Mouse (Mus musculus) cerebellum, postnatal 25 days (tissue): Measurements from ENCODE around the gene Erich4.

Source experiments
- DNase-seq, 2 experiments: peaks; one replicate each; pipeline ENCODE4 v3.0.0; 2021; ENCODE audit warnings: mixed read lengths in 2 of 2

The Erich4 gene

DNA sequence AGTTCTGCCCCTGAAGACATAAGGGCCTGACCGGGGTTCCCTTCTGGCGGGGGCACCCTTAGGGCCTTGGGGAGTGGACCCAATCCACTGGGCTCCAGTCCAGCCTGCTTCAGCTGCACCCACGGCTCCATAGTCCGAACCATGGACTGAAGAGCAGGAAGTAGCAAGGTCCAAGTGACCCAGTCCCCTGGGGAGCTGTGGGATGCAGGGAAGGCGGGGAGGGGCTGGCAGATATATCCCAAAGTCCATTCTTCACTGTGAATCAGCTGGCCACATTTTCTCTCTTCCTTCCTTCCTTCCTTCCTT lies at the start of gene Erich4:
Gene Erich4 (minus strand): TSS at position 187 of the 306 bp plus-strand sequence.
- no peak for DNase-seq

DNA sequence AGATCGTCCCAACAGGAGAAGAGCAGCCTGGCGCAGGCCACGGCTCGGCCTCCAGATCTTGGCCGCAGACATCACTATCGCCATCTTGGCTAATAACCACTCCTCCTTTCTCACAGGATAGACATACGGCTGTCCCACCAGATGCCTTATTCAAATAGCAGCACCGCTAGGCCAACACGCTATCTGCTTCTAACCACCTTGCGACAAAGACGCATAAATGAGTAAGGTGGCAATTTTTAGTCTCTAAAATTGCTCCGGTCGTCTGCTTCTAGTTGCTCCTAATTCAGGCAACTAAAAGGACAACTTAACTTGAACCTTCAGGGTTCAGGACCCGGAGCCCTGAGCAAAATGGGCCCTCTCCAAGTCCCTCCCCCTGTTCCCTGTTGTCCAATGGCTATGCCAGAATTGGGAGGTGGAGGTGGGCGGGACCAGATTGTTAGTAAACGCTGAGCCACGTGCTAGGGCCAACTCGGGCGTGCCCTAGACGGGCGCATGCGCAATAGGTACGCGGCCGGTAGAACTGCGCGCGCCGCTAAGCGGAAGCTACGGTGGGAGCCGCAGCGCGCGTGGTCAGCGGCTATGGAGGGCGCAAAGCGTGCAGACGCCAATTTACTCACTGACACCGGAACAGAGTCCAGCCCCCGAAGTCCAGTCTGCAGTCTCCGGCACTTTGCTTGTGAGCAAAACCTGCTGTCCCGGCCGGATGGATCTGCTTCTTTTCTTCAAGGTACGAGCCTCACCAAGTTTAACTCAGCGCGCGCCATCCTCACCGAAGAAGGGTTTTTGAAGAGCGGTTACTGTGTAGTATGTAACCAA lies 43.2 kb upstream of the Erich4 start, which contains the start of the genes Bckdha and Exosc5:
Gene Bckdha (minus strand): TSS at position 325 of the 816 bp plus-strand sequence.
Gene Exosc5 (plus strand): TSS at position 508 of the 816 bp plus-strand sequence.
- DNase-seq = peak; percentile 99

DNA sequence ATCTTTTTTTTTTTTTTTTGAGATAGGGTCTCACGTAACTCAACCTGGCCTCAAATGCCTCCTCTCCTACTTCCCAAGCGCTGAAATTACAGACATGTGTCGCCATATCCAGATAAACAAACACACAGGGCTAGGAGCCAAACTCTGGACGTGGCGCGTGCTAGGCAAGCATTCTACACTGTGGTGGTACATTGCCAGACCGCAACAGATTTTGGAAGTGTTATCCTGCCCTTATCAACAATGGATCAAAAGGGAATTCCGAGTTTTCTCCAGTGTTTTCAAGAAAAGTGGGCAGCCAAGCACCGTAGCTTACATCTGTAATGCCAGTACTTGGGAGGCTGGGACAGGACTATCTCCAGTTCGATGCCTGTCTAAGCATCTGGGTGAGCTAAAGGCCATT lies 42.1 kb upstream of the Erich4 start:
- no peak for DNase-seq

DNA sequence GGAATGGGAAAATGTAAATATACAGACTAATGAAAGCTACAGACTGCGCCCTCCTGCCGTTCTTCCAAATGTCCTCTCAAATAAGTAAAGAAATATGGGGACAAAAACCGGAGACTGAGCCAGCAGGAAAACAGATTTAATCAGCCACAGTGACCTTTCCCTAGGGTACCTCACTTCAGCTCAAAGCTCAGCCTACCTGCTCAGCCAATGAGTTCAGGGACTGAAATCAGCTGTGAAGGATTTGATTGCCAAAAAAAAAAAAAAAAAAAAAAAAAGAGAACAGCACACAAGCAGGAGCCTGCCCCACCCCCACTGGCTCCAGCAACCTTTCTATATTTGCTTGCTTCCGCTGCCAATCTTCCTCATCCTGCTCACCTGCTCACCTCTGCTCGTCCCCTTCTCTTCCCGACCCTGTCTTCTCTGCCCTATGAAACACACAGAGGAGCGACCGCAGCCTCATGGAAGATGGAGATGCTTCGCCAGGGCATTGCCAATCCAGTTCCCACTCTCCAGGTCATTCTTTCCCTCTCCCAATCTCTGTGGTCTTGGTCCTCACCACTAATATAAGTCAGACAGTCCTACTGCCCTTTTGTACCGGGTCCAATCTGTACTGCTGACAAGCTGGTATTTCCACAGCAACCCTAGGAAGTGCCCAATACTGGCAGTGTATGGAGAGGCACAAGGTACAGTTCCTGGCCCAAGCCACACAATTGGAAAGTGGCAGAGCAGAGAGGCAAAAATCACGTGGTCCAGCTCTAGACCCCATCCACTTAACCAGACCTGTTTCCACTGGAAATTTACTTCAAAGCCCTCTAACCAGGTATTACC lies 40.1 kb upstream of the Erich4 start:
- peak; percentile 79 to 86 for DNase-seq

DNA sequence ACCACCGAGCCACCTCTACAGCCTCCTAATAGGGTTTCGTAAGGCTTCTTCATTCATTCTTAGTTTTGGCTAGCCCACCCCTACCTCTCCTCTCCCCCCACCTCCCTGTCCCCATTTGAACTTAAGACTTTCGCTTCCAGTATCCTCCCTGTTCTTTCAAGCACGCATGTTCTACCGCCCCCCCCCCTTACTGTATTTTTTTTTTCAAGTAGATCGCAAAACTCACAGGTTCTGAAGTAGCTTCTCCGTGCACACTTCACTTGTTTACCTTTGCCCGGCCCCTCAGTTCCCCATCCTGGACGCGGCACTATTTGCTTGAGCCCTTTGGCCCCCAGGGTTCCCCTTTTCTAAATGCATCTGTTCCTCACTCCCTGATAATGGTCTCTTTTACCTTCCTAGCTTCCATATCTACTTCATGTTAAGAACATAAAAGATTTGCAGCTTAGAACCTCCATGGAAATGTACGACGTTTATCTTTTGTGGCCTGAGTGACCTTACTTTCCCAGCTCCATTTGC lies 36.6 kb upstream of the Erich4 start:
- DNase-seq = no peak

DNA sequence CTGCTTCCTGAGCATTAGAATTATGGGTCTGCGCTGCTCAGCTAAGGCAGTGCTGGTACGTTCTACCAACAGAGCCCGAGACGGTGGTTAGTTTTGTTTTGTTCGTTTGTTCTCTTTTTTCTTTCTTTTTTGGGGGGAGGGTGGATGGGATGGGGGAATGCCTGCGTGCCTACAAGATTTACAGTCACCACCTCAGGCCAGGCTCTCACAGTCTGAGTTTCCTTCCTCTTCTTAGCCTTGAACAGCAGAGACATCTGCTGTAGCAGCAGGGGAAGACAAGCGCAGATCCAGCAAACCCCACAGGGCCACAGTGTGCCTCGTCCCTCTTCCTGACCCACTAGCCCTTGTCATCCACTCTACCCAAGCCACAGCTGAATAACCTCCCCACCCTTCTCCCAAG lies 35.6 kb upstream of the Erich4 start:
- peak; percentile 47 to 51 for DNase-seq

DNA sequence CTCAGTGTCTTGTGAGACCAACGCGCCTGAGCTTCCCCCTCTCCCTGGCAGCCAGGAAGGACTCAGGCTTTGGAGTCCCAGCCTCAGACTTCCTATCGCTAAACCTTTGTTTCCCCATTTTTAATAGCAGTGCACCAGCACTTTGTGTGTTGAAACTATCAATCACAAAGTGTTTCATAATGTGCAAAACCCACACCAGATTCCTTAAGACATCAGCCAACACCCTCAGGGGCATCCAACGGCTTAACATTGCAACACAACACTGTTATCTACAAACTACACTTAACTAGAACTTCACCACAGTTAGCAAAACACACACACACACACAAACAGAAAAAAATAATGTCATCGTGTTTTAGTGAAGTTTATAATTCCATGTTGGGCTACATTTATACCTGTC lies 34.1 kb upstream of the Erich4 start:
- no peak for DNase-seq

DNA sequence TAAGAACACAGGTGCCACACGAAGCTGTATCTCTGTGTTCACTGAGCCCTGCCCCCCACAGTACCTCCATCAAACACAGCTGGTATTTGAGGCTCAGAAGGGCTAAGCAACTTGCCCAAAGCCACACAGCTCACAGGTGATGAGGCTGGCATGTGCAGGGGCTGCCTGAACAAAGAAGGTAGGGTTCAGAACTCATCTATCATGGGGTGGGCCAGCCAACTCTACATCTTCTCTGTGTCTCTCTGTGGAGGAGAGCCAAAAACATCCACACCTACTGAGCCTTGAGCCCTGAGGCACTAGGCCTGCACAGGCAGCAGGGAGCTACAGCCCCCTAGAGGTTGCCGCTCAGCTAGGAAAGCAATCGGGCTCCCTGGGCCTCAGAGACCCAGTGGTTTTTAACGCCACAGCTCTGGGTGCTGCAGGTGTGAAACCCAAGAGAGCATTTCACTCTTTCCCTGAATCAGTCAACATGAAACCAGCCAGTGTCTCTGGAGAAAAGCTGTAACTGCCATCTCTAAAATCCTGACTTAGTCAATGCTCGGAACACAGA lies 32.0 kb upstream of the Erich4 start:
- no peak for DNase-seq

DNA sequence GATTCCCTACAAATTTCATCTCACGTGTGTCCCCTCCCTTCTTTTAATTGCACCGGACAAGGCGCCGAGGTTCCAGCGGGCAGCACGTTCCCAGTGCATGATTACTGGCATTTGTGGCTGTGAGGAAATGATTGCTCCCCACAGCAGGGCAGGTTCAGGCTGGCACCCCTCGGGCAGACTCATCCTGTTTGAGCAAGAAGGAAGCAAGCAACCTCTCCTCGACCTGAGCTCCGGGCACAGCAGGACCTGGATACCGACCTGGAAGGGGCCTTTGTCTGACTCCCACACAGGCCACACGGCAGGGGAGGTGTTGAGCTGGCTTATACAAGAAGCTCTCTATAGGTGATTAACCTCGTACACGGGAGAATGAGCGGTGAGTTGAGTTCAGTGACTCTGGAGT lies 29.4 kb upstream of the Erich4 start:
- peak in 1 of 2 experiments; percentile 44 for DNase-seq

DNA sequence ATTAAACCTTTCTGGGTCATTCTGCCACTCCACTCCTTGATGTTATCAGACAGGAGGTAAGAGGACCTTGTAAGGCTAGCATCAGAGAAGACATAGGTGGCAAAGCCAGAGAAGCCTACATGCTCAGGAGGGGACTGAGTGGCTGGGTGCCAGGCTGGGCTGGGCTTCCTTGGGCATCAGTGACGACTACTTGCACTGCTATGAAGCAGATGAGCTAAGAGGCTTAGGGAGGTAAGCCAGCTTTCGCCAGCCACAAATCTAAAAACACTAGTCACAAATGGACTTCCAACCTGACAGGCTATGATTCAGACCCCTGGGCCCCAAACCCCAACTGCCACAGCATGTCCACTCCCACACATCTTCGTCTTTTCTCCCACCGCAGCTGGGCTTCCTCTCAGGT lies 28.9 kb upstream of the Erich4 start:
- DNase-seq = peak in 1 of 2 experiments; percentile 61

DNA sequence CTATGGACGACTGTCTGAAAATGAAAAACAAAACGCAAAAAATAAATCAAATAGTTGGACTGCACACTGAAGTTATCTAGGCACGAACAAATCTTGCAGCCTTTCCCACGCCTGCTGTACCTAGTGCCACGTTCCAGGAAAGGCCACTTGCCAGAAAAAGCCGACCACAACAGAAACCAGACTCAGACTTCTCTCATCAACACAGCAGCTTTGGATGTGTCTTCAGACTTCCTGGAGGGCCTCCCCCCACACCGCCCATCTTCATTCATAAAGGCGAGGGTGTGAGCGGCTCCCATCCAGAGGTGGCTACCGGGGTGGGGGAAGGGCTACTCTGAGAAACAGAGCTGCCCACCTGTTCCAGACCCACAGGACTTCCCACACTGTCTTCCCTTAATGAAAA lies 28.4 kb upstream of the Erich4 start:
- no peak for DNase-seq

DNA sequence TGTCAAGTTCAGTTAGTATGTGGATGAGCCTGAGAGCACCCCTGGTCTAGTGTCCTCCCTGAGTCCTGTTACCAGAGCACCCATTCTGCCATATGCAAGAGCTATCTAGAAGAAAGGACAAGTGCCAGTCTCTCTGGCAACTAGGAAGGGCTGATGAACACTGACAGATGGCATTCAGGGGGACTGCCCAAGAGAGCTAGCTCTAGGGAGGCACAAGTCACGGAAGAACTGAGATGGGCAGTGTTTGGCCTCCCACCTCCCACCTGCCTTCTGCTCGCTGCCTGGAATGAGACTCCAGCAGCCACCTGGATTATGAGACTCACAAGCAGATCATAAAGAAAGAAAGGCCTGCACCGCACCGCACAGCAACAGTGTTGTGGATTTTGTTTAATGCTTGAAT lies 24.1 kb upstream of the Erich4 start:
- DNase-seq = peak; percentile 74

DNA sequence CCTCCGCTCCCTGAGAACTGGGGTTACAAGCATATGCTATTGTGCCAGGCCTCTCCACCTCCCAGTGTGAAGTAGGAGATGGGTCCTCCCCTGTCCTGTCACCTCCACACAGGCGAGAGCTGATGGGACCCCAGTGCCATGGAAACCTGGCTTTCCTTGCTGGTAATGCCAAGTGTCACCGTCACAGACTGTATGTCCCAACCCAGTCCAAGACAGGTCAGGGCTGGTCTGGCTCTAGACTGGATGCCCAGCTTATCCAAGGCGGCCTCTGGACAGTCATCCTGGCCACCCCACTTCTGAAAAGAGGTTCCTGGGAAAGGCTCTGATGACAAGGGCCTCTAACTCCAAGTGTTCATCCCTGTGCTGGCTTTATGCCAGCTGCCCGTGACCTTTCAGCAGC lies 21.4 kb upstream of the Erich4 start:
- no peak for DNase-seq

DNA sequence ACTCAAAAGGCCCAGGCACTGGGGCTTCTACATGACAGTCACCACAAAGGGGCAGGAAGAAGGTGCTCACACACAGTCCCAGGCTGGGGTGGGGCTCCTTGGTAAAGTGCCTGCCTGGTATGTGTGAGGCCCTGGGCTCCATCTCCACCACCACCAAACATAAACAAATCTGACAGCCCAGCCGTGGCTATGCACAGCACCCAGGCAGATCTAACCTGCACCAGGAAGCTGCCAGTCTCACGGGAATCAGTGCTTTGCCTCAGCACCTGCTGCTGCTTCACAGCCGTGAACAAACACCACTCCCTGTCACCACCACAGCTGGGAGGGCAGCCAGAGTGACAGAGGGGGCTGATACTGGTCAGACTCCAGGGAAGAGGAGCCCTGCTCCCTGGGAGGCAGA lies 20.7 kb upstream of the Erich4 start:
- DNase-seq = no peak

DNA sequence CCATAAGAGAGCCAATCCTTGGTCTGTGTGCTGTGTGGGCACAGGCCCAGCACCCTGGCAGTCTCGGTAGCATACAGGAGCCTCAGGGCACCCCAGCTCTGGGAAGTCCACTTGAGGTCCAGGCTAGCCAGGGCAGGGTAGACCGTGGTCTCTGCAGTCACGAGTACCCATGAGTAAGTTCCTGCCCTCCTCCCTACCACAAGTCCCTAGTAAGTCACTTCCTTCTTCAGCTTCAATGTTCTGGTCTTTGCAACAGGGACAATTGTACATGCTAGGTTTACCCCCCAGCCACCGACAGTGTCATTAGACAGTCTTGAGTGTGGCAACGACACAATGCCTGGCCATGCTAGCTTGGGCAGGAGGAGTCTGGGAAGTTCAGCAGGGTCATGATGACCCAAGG lies 17.0 kb upstream of the Erich4 start:
- DNase-seq = no peak

DNA sequence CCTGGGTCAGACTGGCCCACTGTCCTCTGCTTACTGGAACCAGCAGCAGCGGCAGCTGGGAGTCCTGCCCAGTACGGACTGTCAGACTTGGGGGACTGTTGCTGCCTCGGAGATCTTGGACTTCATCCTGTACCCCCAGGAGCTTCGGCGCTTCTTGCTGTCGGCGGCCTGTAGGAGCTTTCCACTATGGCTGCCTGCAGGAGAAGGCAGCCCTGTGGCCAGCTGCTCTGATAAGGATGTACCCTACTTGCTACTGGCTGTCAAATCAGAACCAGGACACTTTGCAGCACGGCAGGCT lies 12.6 kb upstream of the Erich4 start:
- no peak for DNase-seq

DNA sequence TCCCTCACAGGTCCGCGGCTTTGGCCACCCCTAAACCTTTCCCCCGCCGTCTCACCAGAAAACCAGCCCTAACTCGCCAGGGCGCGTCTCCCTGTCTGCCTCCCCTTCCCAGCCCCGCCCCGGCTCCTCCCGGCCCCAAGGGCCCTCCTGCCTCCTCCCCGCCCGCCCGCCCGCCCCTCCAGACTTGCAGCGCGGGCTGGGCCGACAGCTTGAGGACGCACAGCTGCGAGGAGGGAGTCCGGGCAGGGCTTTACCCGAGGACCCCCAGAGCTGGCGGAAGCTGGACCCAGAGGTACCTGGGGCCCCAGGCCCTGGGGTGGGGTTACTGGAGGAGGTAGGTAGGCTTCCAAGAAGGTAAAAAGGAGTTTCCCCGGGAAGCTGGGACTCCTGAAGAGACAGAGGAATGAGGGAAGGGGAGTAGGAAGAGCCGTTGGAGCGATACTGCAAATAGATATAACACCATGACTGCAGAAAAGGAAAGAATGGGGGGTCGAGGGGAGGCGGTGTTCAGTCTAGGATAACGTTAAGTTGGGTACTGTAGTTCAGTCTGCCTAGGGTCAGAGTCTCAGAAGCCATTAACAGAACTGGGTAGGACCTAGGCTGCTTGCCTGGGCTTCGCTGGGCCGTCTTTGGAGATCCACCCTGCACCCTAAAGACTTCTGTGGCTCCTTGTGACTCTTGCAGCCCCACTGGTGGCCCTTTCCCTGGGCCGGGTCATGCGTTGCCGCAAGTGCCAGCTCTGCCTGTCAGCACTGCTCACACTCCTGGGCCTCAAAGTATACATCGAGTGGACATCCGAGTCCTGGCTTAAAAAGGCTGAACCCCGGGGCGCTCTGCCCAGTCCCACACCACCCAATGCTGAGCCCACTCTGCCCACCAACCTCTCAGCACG lies 12.0 kb upstream of the Erich4 start:
- DNase-seq = peak; percentile 42 to 53

DNA sequence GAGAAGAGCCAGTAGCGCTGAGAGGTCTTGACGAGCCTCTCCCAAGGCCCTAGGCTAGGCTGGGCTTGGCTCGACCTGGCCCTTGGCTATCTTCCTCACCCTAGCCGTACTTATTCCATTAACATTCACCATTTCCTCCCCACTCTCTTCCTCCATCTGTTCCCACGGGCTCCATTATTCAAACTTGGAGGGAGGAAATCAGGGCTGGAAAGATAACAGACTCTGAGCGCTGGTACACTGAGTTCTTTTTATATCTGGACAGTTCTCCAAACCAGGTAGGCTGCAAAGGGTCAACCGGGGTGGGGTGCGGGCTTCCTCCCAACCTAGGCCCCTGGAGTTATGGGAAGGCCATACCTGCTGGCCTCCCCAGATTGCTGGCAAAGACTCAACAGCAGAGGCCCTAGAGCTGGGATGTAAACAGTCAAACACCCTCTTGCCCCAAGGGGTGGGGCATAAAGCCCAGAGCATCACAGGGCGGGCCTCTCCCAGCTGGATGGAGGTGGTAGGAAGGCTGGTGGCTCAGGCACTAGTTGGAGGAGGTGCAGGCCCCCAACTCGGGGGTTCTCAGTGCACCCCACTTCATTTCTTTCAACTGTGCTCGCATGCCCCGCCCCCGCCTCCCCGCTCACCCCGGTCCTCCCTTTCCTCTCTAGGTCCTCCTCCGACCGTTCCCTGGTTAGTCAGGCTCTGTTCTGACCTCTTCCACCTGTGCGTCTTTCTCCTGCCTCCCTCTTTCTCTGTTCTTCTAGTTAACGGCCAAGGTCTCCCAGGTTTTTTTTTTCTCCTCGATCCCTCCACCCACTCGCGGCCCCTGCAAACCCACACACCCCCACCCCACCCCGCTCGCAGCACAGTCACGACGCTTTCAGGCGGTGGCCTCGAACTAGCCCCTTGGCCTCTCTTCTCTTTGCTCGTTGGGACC lies 11.1 kb upstream of the Erich4 start, which contains the start of gene B3gnt8:
Gene B3gnt8 (plus strand): TSS at position 146 of the 922 bp plus-strand sequence.
- DNase-seq = peak; percentile 68 to 72

DNA sequence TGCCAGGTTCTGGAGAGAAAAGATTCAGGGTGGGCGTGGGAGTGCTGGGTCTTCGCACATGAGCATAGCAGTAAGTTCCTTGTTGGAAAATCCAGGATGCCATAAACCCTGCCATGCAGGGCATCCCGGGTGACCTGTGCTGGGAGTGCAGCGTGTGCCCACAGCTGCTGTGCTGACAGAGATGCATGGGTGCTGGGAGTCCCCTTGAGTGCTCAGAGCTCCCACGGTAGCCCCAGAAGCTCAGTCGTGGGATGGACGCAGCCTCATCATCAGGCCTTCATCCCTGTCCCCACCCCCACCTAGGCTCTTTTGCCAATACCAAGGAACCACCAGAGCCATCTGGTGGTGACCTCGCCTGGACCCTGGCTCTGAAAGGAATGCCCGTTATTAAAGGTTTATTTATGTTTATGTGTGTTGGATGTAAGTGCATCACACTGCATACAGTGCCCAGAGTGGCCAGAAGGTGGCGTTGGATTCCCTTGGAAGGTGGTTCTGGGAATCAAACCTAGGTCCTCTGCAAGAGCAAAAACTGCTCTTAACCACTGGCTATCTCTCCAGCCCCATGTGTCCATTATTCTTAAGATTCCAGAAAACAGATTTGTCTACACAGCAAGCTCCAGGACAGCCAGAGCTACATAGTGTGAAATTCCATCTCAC lies 10.0 kb upstream of the Erich4 start:
- peak in 1 of 2 experiments; percentile 74 for DNase-seq

DNA sequence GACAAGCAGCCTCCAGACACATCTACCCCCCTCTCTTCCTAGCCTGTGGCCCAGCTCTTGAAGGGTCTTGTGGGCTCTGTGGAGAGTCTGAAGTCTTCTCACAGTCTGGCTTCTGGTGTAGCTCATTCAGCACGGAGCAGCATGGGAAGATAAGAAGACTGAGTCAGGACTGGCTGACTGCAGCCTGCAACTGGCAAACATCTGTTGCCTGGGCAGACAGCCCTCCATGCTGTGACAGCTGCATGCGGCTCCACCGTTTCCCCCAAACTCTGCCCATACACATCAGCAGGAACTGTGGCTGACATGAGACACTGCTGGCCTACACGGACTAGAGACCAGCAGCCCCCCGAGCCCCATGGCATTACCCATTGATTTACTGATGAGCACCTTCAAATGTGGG lies 9.2 kb upstream of the Erich4 start:
- no peak for DNase-seq

DNA sequence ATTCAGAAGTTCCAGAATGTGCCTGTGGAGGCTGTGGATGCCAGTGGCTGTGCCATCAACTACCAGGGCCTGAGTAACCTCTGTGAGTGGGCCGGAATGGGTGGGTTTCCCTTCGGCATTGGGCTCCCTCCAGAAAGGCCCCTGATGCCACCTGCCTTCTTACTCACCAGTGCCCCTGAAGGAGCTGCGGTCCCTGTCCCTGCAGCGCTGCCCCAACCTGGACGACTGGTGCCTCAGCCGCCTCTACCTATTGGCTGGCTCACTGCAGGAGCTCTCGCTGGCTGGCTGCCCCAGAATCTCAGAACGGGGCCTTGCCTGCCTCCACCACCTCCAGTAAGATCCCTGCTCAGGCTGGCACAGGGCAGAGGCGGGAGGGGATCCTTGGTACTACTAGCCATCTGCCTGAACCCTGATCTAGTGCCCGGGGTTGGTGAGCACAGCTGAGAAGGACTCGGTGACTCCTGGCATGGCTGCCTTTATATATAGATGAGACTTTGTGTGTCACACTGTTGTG lies 8.2 kb upstream of the Erich4 start:
- peak; percentile 77 to 83 for DNase-seq
